Mouse (Mus musculus): ENCODE data around the gene Hspbp1. TPM values are rescaled to one million over a fixed set of nuclear protein-coding genes. Genes with fewer than 3 reads are reported as not detected.

Hspbp1 gene
- 62.4 TPM for polyA plus RNA-seq (2017; shearing (Covaris generic))

DNA sequence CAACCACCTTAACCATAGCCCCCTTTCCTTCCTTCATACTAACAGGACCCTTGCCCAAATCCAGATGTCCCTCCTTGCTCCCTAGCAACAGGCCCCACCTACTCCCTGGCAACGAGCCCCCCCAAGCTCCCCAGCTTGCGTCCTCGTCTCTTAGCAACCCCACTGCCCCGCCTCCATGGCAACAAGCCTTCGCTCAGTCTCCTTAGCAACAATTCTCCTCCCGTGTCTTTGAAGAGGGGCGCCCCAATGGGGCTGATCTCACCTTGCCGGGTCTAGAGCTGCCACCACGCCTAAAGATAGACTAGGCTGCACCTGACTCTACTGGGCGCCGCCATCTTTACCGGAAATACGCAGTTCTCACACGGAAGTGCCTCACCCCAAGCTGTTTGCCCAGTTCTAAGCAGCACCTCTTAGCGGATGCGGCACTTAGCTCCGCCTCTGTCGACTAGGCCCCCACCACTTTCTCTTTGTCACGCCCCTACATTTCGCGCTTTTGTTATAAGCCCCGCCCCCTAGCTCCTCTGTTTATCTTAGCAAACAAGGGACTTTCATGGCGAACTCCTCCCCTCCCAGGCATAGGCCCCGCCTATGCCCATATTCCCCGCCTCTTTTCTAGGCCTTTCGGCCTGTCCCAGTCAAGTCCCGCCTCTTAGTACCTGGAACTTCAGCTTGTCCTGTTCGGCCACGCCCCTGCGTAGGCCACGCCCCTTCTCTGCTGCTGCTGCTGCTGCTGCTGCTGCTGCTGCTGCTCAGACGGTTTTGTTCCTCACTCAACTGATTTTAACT is at the start of gene Hspbp1:
Gene Hspbp1 (minus strand): TSS at position 437 of the 786 bp plus-strand sequence.

DNA sequence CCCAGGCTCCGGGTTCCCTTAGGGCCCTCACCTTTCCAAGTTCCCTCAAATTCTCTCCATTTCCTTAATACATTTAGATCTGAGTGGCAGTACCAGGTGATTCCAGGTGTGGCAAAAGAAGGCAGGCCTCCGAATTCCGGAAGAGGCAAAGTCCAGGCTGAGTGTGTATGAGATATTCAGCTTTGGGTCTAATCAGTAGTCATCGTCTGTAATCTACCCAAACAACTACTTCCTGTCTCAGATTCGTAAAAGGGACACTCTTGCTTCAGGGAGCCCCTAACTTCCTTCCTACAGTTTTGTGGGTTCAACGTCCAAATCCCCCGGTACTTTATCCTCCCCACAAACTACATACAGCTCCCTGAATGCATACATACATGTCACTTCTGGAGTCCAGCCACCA is 40.3 kb upstream of the Hspbp1 start, which contains the start of gene Tmem150b:
Gene Tmem150b (minus strand): TSS at position 81 of the 400 bp plus-strand sequence.

DNA sequence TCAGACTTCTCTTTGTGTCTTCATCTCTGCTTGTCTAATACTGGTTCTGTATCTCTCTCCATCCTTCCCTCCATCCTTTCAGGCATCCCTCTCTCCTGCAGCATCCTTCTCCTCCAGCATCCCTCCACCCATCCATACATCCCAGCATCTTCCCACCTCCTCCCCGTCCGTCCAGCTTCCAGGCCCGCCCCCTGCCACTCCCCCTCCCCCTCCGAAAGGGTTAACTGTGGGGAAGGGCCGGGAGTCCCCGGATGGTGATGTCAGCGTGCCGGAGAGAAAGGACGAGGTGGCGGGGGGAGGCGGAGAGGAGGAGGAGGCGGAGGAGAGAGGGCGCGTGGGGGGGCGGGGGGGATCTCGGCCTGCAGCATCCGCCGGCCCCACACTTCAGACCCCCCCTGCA is 5.5 kb upstream of the Hspbp1 start, which contains the start of gene Brsk1:
Gene Brsk1 (plus strand): TSS at position 218 of the 400 bp plus-strand sequence.

DNA sequence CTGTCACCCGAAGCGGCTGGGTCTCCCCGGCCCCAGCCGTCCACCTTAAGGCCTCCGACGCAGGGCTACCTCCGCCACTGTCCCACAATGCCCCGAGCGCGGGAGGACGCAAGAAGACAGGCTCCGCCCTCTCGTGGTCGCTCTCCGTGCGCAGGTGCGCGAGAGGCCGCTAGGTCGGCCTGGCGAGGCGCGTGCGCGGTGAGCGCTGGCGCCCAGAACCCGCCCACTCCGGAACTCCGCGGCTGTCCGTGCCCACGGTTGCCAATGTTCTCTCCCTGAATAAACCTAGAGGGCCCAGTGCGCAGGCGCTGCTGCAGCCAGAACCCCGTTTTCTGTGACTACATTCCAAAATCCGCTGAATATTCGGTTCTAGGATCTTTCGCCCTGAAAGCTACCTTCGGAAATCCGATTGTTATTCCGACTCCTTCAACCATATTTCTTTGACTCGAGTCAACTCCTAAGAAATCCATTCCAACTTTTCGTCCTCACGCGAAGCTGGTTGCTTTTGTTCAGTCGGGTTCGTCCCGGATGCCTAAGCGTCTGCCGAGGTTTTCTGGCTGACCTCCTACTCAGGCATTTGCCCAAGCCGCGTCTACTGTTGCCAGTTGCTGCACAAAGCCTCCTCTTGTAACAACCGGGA is 25.8 kb downstream of the Hspbp1 start, which contains the start of gene Ppp6r1:
Gene Ppp6r1 (minus strand): TSS at position 108 of the 640 bp plus-strand sequence.

DNA sequence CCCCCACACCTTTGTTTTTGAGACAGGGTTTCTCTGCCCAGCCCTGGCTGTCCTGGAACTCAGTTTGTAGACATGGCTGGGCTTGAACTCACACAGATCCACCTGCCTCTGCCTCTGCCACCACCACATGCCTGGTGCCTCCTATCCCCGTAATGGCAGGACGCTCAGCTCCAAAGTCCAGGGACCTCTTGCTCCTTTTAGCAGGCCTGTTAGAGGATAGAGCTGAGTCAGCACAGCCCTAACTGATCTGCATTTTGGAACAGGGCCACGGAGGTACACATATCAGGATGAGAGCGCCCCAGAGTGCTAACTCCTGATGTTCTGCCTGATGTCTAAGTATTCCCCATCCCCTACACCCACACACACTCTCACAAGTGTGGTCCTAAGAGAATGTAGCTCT is 53.8 kb downstream of the Hspbp1 start, which contains the start of gene Tmem86b:
Gene Tmem86b (minus strand): TSS at position 392 of the 400 bp plus-strand sequence.

Other genes with a start within 250 kb of the Hspbp1 start
- 3.0 TPM for gene Rdh13, start 239.4 kb downstream of the Hspbp1 start, polyA plus RNA-seq (2017; shearing (Covaris generic))
- 9.4 TPM for gene Eps8l1, start 224.4 kb downstream of the Hspbp1 start, polyA plus RNA-seq (2017; shearing (Covaris generic))
- 203 TPM for gene Ppp1r12c, start 183.4 kb downstream of the Hspbp1 start, polyA plus RNA-seq (2017; shearing (Covaris generic))
- gene Tnnt1, start 168.7 kb downstream of the Hspbp1 start, polyA plus RNA-seq (2017; shearing (Covaris generic)), result 2.5 TPM
- gene Tnni3, start 160.8 kb downstream of the Hspbp1 start, polyA plus RNA-seq (2017; shearing (Covaris generic)), result not detected
- gene Dnaaf3, start 152.6 kb downstream of the Hspbp1 start, polyA plus RNA-seq (2017; shearing (Covaris generic)), result not detected
- gene Syt5, start 137.5 kb downstream of the Hspbp1 start, polyA plus RNA-seq (2017; shearing (Covaris generic)), result 1.0 TPM
- not detected for gene Ptprh, start 81.0 kb downstream of the Hspbp1 start, polyA plus RNA-seq (2017; shearing (Covaris generic))
- 11.7 TPM for gene Tmem86b, start 53.6 kb downstream of the Hspbp1 start, polyA plus RNA-seq (2017; shearing (Covaris generic))
- gene Ppp6r1, start 26.0 kb downstream of the Hspbp1 start, polyA plus RNA-seq (2017; shearing (Covaris generic)), result 243 TPM
- not detected for gene Brsk1, start 5.5 kb upstream of the Hspbp1 start, polyA plus RNA-seq (2017; shearing (Covaris generic))
- gene Tmem150b, start 40.2 kb upstream of the Hspbp1 start, polyA plus RNA-seq (2017; shearing (Covaris generic)), result not detected
- 29.2 TPM for gene Kmt5c, start 55.0 kb upstream of the Hspbp1 start, polyA plus RNA-seq (2017; shearing (Covaris generic))
- not detected for gene Cox6b2, start 68.0 kb upstream of the Hspbp1 start, polyA plus RNA-seq (2017; shearing (Covaris generic))
- not detected for gene Fam71e2, start 86.2 kb upstream of the Hspbp1 start, polyA plus RNA-seq (2017; shearing (Covaris generic))
- gene Il11, start 97.8 kb upstream of the Hspbp1 start, polyA plus RNA-seq (2017; shearing (Covaris generic)), result 0.67 TPM
- not detected for gene Tmem190, start 97.9 kb upstream of the Hspbp1 start, polyA plus RNA-seq (2017; shearing (Covaris generic))
- 8.3 TPM for gene Tmem238, start 104.6 kb upstream of the Hspbp1 start, polyA plus RNA-seq (2017; shearing (Covaris generic))
- gene Rpl28, start 107.8 kb upstream of the Hspbp1 start, polyA plus RNA-seq (2017; shearing (Covaris generic)), result 215 TPM
- 275 TPM for gene Ube2s, start 127.5 kb upstream of the Hspbp1 start, polyA plus RNA-seq (2017; shearing (Covaris generic))
- gene Shisa7, start 159.6 kb upstream of the Hspbp1 start, polyA plus RNA-seq (2017; shearing (Covaris generic)), result not detected
- 6.2 TPM for gene Isoc2b, start 185.2 kb upstream of the Hspbp1 start, polyA plus RNA-seq (2017; shearing (Covaris generic))
- gene Isoc2a, start 192.1 kb upstream of the Hspbp1 start, polyA plus RNA-seq (2017; shearing (Covaris generic)), result 0.33 TPM
- gene Gm36210, start 221.4 kb upstream of the Hspbp1 start, polyA plus RNA-seq (2017; shearing (Covaris generic)), result not detected
- 2.3 TPM for gene Zfp628, start 230.1 kb upstream of the Hspbp1 start, polyA plus RNA-seq (2017; shearing (Covaris generic))
- not detected for gene Nat14, start 237.0 kb upstream of the Hspbp1 start, polyA plus RNA-seq (2017; shearing (Covaris generic))
- gene Ssc5d, start 240.7 kb upstream of the Hspbp1 start, polyA plus RNA-seq (2017; shearing (Covaris generic)), result not detected

Data from effector memory CD4-positive, alpha-beta T cell, adult 7 months (primary cell).